Mouse (Mus musculus) thymus, adult 2 months (tissue): ENCODE data around the gene Wwc2.

Source experiments
- CTCF ChIP-seq: fragments of 200-500 bp; IDR thresholded peaks from 2 replicates; pipeline ENCODE4 v1.5.1; 2012; ENCODE audit warnings: mild to moderate bottlenecking, control low read depth, low read length, moderate library complexity, borderline replicate concordance; ENCODE audit not compliant: control insufficient read depth, poor library complexity, insufficient read depth; ENCODE audit errors: extremely low read depth
- POLR2A ChIP-seq: fragments of 200-500 bp; IDR thresholded peaks from 2 replicates; pipeline ENCODE4 v1.6.1; 2012; ENCODE audit warnings: mild to moderate bottlenecking, low read length, control low read depth, moderate library complexity; ENCODE audit not compliant: control insufficient read depth, poor library complexity, insufficient read depth; ENCODE audit errors: extremely low read depth

GRCm38 (mm10) chr8:47931371-47931770 is 59.4 kb downstream of the Wwc2 start:
- TF ChIP-seq CTCF, result no peak
- no peak for TF ChIP-seq POLR2A
